Comparison of ENCODE assay signal across 17 mouse cellular contexts in the genomic region with DNA sequence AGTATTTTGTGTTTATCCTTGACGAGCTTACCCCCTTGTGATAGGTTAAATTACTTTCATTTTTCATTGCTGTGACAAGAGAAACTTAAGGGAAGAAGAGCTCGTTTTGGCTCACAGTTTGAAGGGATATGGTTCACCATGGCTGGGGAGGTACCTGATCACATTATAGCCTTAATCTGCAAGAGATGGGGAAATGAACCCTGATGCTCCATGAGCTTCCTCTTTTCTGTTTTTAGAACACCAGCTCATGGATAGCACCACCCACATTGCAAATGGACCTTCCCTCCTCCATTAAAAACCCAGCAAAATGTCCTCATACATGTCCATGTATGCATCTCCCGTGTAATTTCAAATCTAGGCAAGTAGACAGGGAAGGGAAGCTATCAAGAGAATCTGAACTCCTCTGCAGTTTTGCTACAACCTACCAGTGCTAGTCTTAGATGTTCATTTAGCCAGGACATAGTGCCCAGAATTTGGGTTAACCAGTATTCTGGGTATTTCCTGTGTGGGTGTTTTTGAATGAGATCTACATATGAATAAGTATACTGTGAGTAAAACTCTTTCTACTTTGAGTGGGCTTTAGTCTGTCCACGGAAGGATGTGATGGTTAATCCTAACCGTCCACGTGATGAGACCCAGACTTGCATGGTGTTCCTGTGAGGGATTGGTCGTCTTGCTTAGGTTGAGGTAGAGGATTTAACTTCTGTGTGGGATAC.
"Had no signal": no experiment of that assay in that cellular context is flagged by ENCODE, and none has a peak within 500 bp of the region (broad histone marks: within the 10 kb centered on the region; RNA-seq: fewer than 3 reads in every experiment).

No protein-coding gene starts in this region.

- H3K27ac ChIP-seq: kidney, postnatal 0 days; layer of hippocampus, adult 2 months; left cerebral cortex, adult 2 months; liver, embryonic 13.5 days; macrophage; stomach, embryonic 15.5 days had no signal

- H3K27me3 ChIP-seq: liver, embryonic 13.5 days; stomach, embryonic 15.5 days had no signal

- H3K36me3 ChIP-seq: liver, embryonic 13.5 days; stomach, embryonic 15.5 days had no signal

- DNase-seq: kidney, adult 2 months; kidney, postnatal 25 days; layer of hippocampus, adult 9-11 months; layer of hippocampus, postnatal 36 days; liver, embryonic 13.5 days; lung, embryonic 14.5 days; midbrain, embryonic 14.5 days; right cerebral cortex, postnatal 25 days; spleen, adult 18-20 months; thymus, postnatal 36 days had no signal

- H3K9me3 ChIP-seq: liver, embryonic 13.5 days; stomach, embryonic 15.5 days had no signal

- H3K4me1 ChIP-seq: liver, embryonic 13.5 days; stomach, embryonic 15.5 days had no signal

- H3K9ac ChIP-seq: liver, embryonic 13.5 days; lung, embryonic 14.5 days; stomach, embryonic 15.5 days had no signal

- ATAC-seq: lung, postnatal 0 days had no signal

- H3K4me2 ChIP-seq: liver, embryonic 13.5 days; lung, embryonic 14.5 days; midbrain, embryonic 11.5 days; stomach, embryonic 15.5 days had no signal

- H3K4me3 ChIP-seq: layer of hippocampus, adult 2 months; left cerebral cortex, adult 2 months; liver, embryonic 13.5 days; stomach, embryonic 15.5 days had no signal
